Mouse (Mus musculus) liver, postnatal 0 days (tissue): ENCODE measurements around the gene Wdr25.

Source experiments
- CTCF ChIP-seq: sonication (generic); IDR thresholded peaks from 2 replicates; pipeline ENCODE4 v1.5.1; 2016; ENCODE audit warnings: antibody characterized with exemption, low read depth
- EP300 ChIP-seq: IDR thresholded peaks from 2 replicates; pipeline ENCODE4 v1.6.1; 2016; ENCODE audit warnings: antibody characterized with exemption, low read depth, mild to moderate bottlenecking

DNA sequence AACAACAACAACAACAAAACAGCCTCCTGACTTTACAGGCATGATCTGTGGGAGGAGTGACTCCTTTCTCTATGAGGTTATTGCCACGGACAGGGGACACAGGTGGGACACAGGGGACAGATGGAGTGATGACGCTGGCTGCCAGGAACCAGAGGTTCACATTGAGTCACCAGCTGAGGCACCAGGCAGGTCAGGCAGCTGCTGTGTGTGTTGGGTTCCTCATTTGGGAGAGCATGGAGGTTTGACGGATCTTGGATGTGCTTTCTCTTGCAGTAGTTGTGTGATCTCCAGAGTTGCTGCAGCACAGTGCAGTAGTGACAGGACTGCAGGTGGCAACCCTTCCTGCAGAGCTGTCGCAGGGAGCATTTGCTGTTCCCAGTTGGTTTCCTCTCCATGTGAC, 25.3 kb downstream of the Wdr25 start:
- TF ChIP-seq CTCF (no peak), EP300 (no peak)
